Mouse (Mus musculus): ENCODE results near the gene Fam189a2.

The Fam189a2 gene

GRCm38 (mm10) chr19:24030871-24031556 lies at the start of gene Fam189a2:
Fam189a2 (minus strand) TSS chr19:24031019.
- DNase-seq (ENCODE audit: low spot score in 2 of 2): peak; percentile 50 to 51

DNA sequence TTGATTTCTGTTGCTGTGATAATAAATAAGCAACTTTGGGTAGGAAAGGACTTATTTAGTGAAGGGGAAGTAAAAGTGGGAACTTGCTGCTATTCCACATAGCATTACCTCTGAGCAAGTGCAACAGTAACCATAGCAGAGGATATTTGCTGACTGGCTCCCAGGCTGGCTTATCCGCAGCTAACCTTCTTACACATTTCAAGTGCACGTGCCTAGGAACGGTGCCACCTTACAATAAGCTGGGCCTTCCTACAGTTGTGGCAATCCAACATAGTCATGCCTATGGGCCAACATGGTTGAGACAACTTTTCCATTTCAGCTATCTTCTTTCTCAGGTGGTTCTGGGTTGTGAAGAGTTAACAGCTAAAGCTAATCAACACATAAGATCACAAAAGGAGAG lies 46.8 kb upstream of the Fam189a2 start:
- no peak for DNase-seq (ENCODE audit: low spot score in 2 of 2)

DNA sequence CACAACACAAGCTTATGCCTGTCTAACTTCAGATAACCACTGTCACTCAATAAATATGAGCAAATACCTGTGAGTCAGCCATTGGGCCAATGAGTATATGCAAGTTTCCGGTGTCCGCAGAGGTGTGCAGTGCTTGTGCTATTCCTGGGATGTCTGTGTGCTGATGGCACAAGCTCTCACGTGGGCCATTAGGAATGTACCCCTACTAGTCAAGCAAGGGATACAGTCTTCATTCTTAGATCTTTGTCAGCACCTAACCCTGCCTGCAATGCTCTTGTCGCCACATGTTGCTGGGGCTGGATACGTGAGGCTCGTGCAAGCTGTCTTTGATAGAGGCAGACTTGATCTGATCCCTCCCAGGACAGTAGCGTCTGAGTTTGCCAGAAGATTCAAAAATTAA lies 45.7 kb upstream of the Fam189a2 start:
- DNase-seq (ENCODE audit: low spot score in 2 of 2): no peak

GRCm38 (mm10) chr19:24075927-24076326 lies 45.1 kb upstream of the Fam189a2 start:
- DNase-seq (ENCODE audit: low spot score in 2 of 2): no peak

DNA sequence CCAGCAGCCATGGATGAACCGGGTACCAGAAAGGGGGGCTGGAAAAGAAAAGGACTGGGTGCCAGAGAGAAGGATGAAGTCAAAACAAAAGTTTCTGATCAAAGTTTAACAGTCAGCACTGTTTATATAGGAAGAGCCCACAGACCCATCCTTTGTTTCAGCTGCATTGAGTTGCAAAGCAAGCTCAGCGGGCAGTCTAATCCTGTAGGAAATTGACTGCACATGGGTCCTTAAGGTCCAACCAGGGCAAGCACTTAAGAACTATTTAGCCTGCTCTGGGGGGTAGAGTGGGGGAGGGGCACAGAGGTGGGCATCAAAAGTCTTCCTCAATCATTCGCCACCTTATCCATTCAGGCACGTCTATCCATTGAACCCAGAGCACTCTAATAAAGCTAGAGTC lies 42.3 kb upstream of the Fam189a2 start:
- DNase-seq (ENCODE audit: low spot score in 2 of 2): no peak

- DNase-seq (ENCODE audit: low spot score in 2 of 2): no peak
Measured at GRCm38 (mm10) chr19:24064348-24064895, 33.6 kb upstream of the Fam189a2 start.

DNA sequence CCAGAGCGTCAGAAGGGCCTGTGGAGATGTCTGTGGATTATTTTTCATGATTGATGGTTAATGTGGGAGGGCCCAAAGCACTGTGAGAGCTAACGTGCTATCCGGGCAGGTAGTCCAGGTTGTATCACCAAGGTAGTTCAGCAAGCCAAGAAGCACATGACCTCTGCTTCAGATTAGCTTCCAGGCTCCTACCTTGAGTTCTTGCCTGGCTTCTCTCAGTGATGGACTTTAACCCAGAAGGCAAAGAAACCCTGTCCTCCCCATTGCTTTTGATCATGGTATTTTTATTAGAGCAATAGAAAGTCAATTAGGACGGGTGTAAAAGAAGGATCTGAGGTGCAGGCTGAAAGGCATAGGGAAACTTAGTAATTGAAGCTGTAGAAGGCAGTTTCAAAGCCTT lies 32.8 kb upstream of the Fam189a2 start:
- no peak for DNase-seq (ENCODE audit: low spot score in 2 of 2)

DNA sequence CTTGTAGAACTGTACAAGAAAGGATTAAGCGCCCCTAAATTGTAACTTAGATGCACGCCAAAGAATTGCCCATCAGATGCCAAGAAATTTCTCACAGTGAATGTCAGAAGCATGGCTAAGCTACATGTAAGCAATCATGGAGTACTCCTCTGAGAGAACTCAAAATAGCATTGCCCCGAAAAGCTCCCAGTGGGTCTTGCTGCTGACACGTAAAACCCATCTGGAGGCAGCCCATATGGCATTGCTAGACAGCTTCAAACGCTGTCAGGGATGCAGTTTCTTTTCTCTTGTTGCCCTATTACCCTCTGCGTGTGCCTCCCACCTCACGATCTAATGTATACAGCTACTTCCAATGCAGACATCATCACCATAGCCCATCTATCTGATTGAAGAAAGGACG lies 28.0 kb upstream of the Fam189a2 start:
- DNase-seq (ENCODE audit: low spot score in 2 of 2): peak; percentile 31 to 47

DNA sequence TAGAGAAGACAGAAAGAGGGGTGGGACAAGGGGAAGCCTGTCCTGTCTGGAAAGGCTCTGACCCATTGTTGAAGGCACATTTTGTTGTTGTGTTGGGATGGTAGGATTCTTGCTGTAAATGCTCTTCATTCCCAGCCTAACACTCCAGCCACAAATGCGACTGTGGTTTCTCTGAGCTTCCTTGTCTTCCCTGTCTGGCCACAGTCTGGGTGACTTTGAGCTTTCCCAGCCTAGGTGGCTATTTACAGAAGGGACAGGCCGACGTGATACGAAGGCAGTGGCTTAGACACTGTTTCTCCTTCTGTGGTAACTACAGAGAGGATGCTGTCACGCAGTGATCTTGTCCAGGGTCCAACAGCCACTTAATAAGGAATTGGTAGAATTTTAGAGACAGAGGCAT lies 27.2 kb upstream of the Fam189a2 start:
- DNase-seq (ENCODE audit: low spot score in 2 of 2): no peak

DNA sequence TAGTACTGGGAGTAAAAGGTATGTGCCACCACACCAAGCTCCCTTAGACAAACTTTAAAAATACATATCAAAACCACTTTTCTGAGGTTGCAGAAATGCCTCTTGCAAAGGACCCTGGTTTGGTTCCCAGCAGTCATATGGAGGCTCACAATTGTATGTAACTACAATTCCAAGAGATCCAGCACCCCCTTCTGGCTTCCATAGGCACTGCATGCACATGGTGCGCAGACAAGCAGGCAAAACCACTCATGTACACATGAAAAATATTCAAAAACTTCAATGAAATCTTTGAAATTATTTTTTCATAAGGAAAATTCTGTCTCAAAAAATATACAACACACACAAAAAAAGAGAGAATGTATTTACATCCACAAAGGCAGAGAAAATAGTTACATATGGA lies 26.1 kb upstream of the Fam189a2 start:
- no peak for DNase-seq (ENCODE audit: low spot score in 2 of 2)

- DNase-seq (ENCODE audit: low spot score in 2 of 2): no peak
Measured at GRCm38 (mm10) chr19:24054904-24055303, 24.1 kb upstream of the Fam189a2 start.

GRCm38 (mm10) chr19:24054265-24054664 lies 23.4 kb upstream of the Fam189a2 start:
- no peak for DNase-seq (ENCODE audit: low spot score in 2 of 2)

- DNase-seq (ENCODE audit: low spot score in 2 of 2): no peak
Measured at GRCm38 (mm10) chr19:24050514-24050913, 19.7 kb upstream of the Fam189a2 start.

- DNase-seq (ENCODE audit: low spot score in 2 of 2): no peak
Measured at GRCm38 (mm10) chr19:24049329-24049728, 18.5 kb upstream of the Fam189a2 start.

- no peak for DNase-seq (ENCODE audit: low spot score in 2 of 2)
Measured at GRCm38 (mm10) chr19:24046395-24046993, 15.7 kb upstream of the Fam189a2 start.

DNA sequence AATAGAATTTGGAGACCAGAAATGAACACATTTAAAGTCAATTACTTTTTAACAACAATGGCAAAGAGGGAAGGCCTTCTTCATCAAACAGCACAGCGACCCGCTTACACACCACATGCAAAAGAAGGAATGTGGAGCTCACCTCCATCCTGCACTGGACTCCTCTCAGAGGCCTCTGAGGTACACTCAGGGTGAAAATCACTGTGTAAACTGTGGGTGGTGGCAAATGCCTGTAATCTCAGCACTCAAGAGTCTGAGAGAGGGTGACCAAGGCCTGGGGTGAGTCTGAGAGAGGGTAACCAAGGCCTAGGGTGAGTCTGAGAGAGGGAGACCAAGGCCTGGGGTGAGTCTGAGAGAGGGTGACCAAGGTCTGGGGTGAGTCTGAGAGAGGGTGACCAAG lies 11.6 kb upstream of the Fam189a2 start:
- DNase-seq (ENCODE audit: low spot score in 2 of 2): no peak

- no peak for DNase-seq (ENCODE audit: low spot score in 2 of 2)
Measured at GRCm38 (mm10) chr19:24039061-24039853, 8.4 kb upstream of the Fam189a2 start.

DNA sequence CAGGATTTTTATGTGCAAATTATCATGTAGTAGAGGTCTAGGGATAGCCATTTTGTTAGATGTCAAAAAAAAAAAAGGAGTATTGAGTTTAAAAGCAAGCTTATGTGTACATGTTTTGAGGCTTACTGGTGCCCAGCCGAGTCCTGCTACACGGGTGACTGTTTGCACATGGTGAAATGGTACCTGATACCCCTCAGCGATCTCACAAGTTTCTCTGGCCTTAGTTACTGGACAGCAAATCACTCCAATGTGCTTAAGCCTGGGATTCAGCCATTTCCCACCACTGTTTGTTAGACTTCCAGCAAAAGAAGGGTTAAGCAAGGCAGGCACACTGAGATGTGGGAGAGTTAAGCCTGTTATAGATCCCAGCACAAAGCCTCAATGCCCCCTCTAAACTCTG lies 3.5 kb upstream of the Fam189a2 start:
- DNase-seq (ENCODE audit: low spot score in 2 of 2): no peak

DNA sequence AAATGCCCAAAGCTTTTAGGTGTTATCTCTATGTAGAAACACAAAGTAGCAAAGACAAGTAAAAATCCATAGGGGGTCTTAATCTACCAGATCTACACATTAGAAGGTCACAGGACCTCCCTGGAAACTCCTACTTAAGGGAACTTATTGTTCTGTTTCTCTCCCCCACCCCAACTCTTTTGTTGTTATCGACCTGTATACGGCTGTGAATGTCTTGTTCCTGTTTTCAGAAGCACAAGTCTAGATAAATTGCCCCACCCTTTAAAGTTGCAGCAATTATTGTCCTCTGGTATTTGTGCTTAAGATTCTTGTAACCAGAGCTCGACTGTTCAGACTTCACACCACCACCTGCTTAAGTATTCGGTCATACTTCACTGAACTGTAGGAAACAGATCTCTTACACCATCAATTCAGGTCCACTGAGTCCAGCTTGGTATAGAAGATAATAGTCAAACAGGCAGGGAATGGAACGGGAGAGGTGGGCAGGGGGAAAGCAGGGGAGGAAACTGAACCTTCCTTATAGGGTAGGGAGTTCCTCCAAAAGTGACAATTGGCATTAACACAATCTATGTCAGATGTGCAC lies 1.9 kb upstream of the Fam189a2 start:
- no peak for DNase-seq (ENCODE audit: low spot score in 2 of 2)

GRCm38 (mm10) chr19:24030511-24030870 lies 328 bp downstream of the Fam189a2 start:
- peak; percentile 42 to 58 for DNase-seq (ENCODE audit: low spot score in 2 of 2)

DNA sequence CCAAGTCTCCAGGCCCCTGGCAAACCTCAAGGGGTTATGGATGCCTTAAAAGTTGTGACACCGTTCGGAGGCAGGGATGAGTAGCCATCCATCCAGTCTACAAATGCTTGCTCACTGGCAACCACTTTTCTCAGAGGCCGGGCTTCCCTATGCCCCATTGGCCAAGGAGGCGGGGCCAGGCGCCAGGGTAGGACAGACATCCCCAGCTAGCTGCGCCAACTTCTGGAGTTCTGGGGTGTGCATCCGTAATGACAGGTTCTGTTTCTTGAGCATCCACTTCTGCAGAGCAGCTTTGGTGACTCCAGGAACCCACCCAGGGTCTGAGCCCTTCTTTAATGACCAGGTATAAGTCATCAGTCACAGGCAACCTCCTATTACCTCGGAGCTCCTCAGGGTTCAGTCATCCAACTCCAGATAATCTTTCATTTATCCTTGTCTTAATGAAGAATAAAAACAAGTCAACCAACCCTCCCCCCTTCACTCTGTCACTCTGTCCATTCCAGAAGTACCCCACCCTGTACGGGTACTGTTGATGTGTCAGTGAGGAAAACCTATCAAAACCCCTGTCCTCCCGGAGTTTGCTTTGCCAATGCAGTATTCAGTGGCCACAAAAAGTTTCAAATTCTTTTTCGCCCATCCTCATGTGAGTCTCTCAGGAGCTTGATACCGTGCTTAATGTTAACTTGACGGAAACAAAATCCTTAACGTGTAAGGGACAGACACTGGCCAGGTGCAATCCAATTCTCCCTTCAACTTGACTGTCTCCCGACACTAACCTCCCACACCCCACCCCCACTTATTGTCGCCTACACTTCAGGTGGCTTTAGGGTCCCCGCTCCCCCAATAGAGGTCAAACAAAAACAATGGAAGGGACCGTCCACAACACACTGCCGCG lies 956 bp downstream of the Fam189a2 start:
- DNase-seq (ENCODE audit: low spot score in 2 of 2): peak in 1 of 2 experiments; percentile 51

Data from right cerebral cortex, postnatal 10 days (tissue).